Mouse (Mus musculus) cerebellum, adult 2 months (tissue): ENCODE results near the gene Pou5f1. TPM values are rescaled to one million over a fixed set of nuclear protein-coding genes. Genes with fewer than 3 reads are reported as not detected.
A peak's percentile ranks its signal among the peaks of the same experiment; 100 is the strongest.
"Not testable (repeated sequence)": the region's sequence is repeated elsewhere in the genome, so short reads cannot be mapped to it uniquely, and the experiment has no call there.

Source experiments
- DNase-seq, 2 experiments: peaks; one replicate each; pipeline ENCODE4 v3.0.0; 2021
- H3K27ac ChIP-seq: fragments of 200-500 bp; 2 replicates; pipeline ENCODE4 v1.5.1; 2012; ENCODE audit warnings: low read length, control low read depth, inconsistent platforms; ENCODE audit not compliant: insufficient read depth
- H3K27me3 ChIP-seq: fragments of 200-500 bp; 2 replicates; pipeline ENCODE4 v1.6.1; 2012; ENCODE audit warnings: inconsistent platforms, mild to moderate bottlenecking, low read length, moderate library complexity; ENCODE audit not compliant: control insufficient read depth, insufficient read depth
- H3K4me1 ChIP-seq: fragments of 200-500 bp; 2 replicates; pipeline ENCODE4 v1.6.1; 2011; ENCODE audit warnings: low read length; ENCODE audit not compliant: control insufficient read depth, insufficient read depth
- H3K4me3 ChIP-seq: fragments of 200-500 bp; replicated peaks from 2 replicates; pipeline ENCODE3; 2011; ENCODE audit warnings: mild to moderate bottlenecking, low read depth, low read length, control low read depth; ENCODE audit not compliant: insufficient read depth
- CTCF ChIP-seq: fragments of 200-500 bp; IDR thresholded peaks from 2 replicates; pipeline ENCODE4 v1.5.1; 2011; ENCODE audit warnings: low read depth, mild to moderate bottlenecking, control low read depth, low read length, moderate library complexity, borderline replicate concordance; ENCODE audit not compliant: insufficient read depth
- POLR2A ChIP-seq: fragments of 200-500 bp; IDR thresholded peaks from 2 replicates; pipeline ENCODE4 v1.6.1; 2011; ENCODE audit warnings: low read length, control low read depth, borderline replicate concordance; ENCODE audit not compliant: insufficient read depth
- WGBS: fragments of 180-500 bp; shearing (Covaris S2); methylation state at CpG from one replicate; pipeline ENCODE4 v1.1.7; 2018; 5-methylcytosine and 5-hydroxymethylcytosine counted together
- polyA plus RNA-seq: library from polyadenylated mRNA; depleted of rRNA; stranded (reverse); fragments of >200 nt; gene quantifications from 2 replicates; pipeline ENCODE4 v1.2.3, GENCODE M21; 2012; rRNA removed

Gene Pou5f1
- polyA plus RNA-seq, result not detected in 2 replicates

DNA sequence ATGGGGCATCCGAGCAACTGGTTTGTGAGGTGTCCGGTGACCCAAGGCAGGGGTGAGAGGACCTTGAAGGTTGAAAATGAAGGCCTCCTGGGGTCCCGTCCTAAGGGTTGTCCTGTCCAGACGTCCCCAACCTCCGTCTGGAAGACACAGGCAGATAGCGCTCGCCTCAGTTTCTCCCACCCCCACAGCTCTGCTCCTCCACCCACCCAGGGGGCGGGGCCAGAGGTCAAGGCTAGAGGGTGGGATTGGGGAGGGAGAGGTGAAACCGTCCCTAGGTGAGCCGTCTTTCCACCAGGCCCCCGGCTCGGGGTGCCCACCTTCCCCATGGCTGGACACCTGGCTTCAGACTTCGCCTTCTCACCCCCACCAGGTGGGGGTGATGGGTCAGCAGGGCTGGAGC, at the start of gene Pou5f1:
TSS of gene Pou5f1 (plus strand) at position 243 of the 400 bp plus-strand sequence.
- Histone ChIP-seq H3K27ac (no peak within 1 kb of the TSS), H3K4me3 (no peak within 1 kb of the TSS), H3K4me1 (no peaks in the 10 kb centered on the region), H3K27me3 (no peaks in the 10 kb centered on the region)
- DNase-seq, result no peak
- TF ChIP-seq CTCF (no peak), POLR2A (no peak)
- 56% methylated on average over 13 of the region's 13 CpGs for WGBS

DNA sequence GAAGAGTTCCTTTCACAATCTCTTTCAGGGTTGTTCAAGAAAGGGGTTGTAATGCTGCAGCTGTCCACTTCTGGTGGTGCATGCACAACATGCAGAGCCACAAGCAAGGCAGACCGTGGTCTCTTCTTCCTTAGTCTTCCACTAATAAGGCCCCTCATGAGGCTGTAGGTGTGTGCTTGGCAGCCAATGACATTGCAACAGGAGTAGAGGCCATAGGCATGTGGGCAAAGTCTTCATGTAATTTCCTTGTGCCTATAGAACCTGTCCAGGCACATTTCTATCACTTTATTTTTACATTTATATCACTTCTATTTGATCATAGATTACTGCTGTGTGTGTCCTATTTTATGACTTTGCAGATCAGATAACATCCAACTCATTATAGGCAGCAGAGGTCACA, 47.6 kb upstream of the Pou5f1 start:
- not testable (repeated sequence) for H3K27ac ChIP-seq, H3K4me1 ChIP-seq, DNase-seq, H3K27me3 ChIP-seq, H3K4me3 ChIP-seq
- WGBS, result no CpG with 5 or more reads among the region's 1 CpGs

DNA sequence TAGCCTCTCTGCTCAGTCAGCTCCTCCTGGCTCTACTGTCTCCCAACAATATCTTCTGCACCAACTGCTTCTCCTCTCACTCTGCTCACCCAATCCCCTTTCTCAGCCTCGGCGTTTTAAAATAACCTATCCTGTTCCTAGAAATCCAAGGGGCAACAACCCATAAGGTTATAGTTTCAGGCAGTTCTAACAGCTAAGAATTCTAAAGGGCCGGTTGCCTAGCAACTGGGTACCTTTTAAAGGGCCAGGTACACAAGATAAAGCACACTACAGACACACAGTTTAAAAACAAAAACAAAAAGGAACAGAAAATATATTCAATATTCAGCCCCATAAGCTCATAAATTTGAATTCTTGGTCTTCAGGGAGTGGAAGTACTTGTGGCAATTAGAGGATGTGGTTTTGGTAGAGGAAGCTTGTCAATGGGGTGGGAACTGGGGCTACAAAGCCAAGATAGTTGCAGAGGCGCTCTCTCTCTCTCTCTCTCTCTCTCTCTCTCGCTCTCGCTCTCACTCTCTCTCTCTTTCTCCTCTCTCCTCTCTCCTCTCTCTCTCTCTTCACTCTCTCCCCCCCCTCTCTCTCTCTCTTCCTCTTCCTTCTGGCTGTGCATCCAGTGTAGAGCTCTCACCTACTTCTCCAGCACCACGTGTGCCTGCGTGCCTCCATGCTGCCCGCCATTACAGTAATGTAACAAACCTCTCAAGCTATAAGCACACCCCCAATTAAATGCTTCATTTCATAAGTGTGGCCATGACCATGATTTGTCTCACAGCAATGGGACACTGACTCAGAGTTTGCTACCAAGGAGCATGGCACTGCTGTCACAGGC, 45.1 kb upstream of the Pou5f1 start:
- H3K4me1 ChIP-seq, H3K27me3 ChIP-seq, H3K4me3 ChIP-seq, H3K27ac ChIP-seq, DNase-seq: not testable (repeated sequence)
- no CpG with 5 or more reads among the region's 9 CpGs for WGBS

DNA sequence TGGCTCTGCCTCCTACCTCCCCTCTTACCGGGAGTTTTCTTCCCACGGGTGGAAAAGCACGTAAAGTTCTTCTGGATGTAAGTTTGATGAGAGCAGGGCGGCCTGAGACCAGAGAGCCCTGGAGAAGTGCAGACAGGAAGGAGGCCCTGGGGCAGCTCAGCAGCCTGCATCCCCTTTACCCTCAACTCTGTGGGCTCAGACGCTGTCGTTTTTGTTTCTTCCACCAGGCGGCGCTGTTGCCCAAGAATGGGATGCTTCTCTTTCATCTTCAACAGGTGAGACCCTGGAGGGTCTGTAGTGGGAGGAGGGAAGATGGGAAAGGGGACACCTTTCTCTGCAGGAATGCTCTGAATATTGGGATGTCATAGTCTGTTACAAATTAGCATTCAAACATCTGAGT, 40.2 kb upstream of the Pou5f1 start:
- not testable (repeated sequence) for H3K4me1 ChIP-seq, H3K27ac ChIP-seq, H3K4me3 ChIP-seq, DNase-seq, H3K27me3 ChIP-seq
- WGBS, result 8% methylated on average over 8 of the region's 8 CpGs
- peak; percentile 23; the same call in 1 of the 2 replicates for TF ChIP-seq CTCF

DNA sequence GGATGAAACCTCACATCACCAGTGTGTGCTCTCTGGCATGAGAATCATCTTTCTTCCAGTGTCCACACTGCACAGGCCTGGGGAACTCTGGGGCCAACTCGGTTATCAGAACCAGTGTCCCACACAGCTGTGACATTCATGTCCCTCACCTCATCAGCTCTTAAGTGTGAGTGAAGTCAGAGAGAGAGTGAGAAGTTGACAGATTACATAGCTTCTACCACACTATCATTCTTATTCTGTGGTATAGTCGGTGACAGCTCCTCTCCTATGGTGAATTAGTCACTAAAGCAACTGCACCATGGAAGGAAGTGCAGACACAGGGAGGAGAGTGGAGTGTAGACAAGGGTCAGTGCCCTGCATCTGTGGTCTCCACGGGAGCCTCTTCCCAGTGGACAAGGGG, 36.9 kb upstream of the Pou5f1 start:
- 56% methylated on average over 3 of the region's 3 CpGs for WGBS
- H3K27ac ChIP-seq, H3K4me1 ChIP-seq, DNase-seq, H3K27me3 ChIP-seq, H3K4me3 ChIP-seq: not testable (repeated sequence)

DNA sequence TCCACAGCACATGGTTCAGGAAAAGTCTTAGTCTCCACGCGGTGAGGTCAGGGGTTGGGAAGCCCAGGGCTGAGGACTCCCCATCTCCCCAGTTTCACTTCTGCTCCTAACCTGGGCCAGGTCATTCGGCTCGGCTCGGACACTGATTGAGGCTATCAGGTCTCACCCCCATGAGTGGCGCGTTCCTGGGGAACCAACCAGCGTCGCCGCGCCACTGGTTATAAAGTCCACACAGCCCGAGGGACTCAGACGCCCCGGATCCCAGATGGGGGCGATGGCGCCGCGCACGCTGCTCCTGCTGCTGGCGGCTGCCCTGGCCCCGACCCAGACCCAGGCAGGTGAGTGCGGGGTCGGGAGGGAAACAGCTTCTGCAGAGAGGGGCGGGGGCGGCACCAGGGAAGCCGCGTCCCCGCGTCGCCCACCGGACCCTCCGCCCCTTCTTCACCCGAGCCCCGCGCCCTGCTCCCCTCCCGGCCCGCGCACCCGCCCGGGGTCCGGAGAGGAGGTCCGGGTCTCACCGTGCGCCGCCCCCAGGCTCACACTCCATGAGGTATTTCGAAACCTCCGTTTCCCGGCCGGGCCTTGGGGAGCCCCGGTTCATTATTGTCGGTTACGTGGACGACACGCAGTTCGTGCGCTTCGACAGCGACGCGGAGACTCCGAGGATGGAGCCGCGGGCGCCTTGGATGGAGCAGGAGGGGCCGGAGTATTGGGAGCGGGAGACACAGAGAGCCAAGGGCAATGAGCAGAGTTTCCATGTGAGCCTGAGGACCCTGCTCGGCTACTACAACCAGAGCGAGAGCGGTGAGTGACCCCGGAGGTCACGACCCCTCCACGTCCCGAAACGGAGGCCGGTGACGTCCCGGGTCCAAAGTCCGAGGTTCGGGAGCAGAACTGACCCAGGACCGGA, 35.7 kb upstream of the Pou5f1 start, which contains the start of gene H2-Q10:
TSS of gene H2-Q10 (plus strand) at position 248 of the 910 bp plus-strand sequence.
- WGBS, result 2% methylated on average over 80 of the region's 80 CpGs
- Histone ChIP-seq H3K4me1 (no peaks in the 10 kb centered on the region), H3K4me3 (no peak within 1 kb of the TSS), H3K27ac (no peak within 1 kb of the TSS), H3K27me3 (peaks cover 3% of the 10 kb centered on the region; the same call in 1 of the 2 replicates)
- DNase-seq, result no peak
- TF ChIP-seq POLR2A (no peak), CTCF (no peak)

DNA sequence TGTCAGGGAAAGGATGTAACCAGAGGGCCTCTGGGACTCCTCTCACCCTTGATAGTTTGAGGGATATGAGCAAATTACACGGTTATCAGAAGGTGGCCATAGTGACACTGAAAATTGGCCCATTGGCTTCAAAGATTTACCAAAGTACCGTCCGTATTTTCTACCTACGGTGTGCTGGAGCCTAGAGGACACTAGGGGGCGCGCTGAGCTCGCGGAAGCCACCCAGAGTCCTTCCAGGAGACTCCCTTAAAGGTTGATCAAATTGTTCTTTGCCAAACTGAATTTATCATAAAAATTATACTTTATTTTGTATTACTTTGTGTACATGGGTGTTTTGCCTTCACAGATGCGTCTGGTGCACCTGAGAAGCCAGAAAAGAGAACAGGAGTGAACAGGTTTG, 21.8 kb upstream of the Pou5f1 start:
- no peaks in the 10 kb centered on the region for H3K4me1 ChIP-seq
- H3K27ac ChIP-seq, result no peak overlapping the region
- H3K4me3 ChIP-seq, result no peak overlapping the region
- TF ChIP-seq POLR2A (no peak), CTCF (peak; percentile 82)
- DNase-seq, result peak; percentile 18 to 49
- WGBS, result 1% methylated on average over 9 of the region's 9 CpGs
- H3K27me3 ChIP-seq, result no peaks in the 10 kb centered on the region

DNA sequence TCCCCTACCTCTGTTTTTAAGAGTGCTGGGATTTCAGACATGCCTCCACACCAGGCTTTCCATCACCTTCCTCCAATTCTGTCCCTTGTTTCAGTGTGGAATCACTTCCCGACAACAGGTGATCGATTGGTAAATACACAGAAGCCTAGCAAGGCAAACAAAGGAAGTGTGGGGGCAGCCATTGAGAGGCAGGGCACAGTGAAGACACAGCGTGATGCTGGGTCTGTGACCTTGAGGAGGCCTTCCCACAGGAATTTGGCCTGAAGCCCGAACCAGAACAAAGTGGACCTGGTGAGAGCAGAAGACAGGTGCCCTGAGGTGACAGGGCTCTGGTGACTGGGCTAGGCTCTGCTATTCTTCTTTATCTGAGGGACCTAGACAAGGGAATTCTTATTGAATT, 20.1 kb upstream of the Pou5f1 start:
- no peaks in the 10 kb centered on the region for H3K27me3 ChIP-seq
- H3K27ac ChIP-seq, result no peak overlapping the region
- 40% methylated on average over 4 of the region's 4 CpGs for WGBS
- DNase-seq, result no peak
- no peak overlapping the region for H3K4me3 ChIP-seq
- no peaks in the 10 kb centered on the region for H3K4me1 ChIP-seq
- TF ChIP-seq CTCF (no peak), POLR2A (no peak)
